Mouse (Mus musculus) kidney, embryonic 15.5 days (tissue): Measurements from ENCODE around the gene Slamf7. TPM values are rescaled to one million over a fixed set of nuclear protein-coding genes. Genes with fewer than 3 reads are reported as not detected.

Experiments used
- ATAC-seq: fragments of 200-750 bp; cut with Nextera tagmentation; replicated peaks from 2 replicates; pipeline ENCODE4 v1.8.0; 2017; ENCODE audit warnings: moderate TSS enrichment; ENCODE audit not compliant: low FRiP score
- H3K27ac ChIP-seq: fragments of 300-500 bp; sonication (generic); 2 replicates; pipeline ENCODE4 v1.5.1; 2015; ENCODE audit warnings: mild to moderate bottlenecking, inconsistent platforms
- H3K27me3 ChIP-seq: fragments of 300-500 bp; sonication (generic); 2 replicates; pipeline ENCODE4 v1.6.1; 2015; ENCODE audit warnings: inconsistent platforms
- H3K36me3 ChIP-seq: fragments of 300-500 bp; sonication (generic); 2 replicates; pipeline ENCODE4 v1.6.1; 2015; ENCODE audit warnings: inconsistent platforms
- H3K4me1 ChIP-seq: fragments of 300-500 bp; sonication (generic); 2 replicates; pipeline ENCODE4 v1.6.1; 2015; ENCODE audit warnings: inconsistent platforms
- H3K4me2 ChIP-seq: fragments of 300-500 bp; sonication (generic); 2 replicates; pipeline ENCODE4 v1.6.1; 2015; ENCODE audit warnings: moderate library complexity, mild to moderate bottlenecking, inconsistent platforms
- H3K4me3 ChIP-seq: fragments of 300-500 bp; sonication (generic); replicated peaks from 2 replicates; pipeline ENCODE4 v1.5.1; 2015; ENCODE audit warnings: mild to moderate bottlenecking, inconsistent platforms
- H3K9ac ChIP-seq: fragments of 300-500 bp; sonication (generic); 2 replicates; pipeline ENCODE4 v1.6.1; 2015; ENCODE audit warnings: mild to moderate bottlenecking, inconsistent platforms
- H3K9me3 ChIP-seq: fragments of 300-500 bp; sonication (generic); replicated peaks from 2 replicates; pipeline ENCODE4 v1.6.1; 2016; ENCODE audit warnings: inconsistent platforms
- WGBS: fragments of 180-500 bp; shearing (Covaris S2); methylation state at CpG from one replicate; pipeline ENCODE4 v1.1.7; 2015; ENCODE audit warnings: mixed read lengths; 5-methylcytosine and 5-hydroxymethylcytosine counted together
- microRNA-seq: library from miRNA; unstranded; fragments of <30 nt; microRNA quantifications from one replicate; pipeline ENCODE4, GENCODE M21; 2016
- polyA plus RNA-seq: library from polyadenylated mRNA; unstranded; fragments of >200 nt; fragmentation: Nextera tagmentation; extraction: Ambion mirVana; gene quantifications from 2 replicates; pipeline ENCODE4 v1.2.1, GENCODE M21; 2015

The Slamf7 gene
- polyA plus RNA-seq, 1 experiment from 2014 or later = 0.13 TPM

GRCm38 (mm10) chr1:171606656-171607055, 46.2 kb downstream of the Slamf7 start:
- Histone ChIP-seq H3K4me1 (no peaks in the 10 kb centered on the region), H3K4me3 (no peak overlapping the region), H3K4me2 (no peak overlapping the region), H3K27me3 (no peaks in the 10 kb centered on the region), H3K36me3 (no peaks in the 10 kb centered on the region), H3K9ac (no peak overlapping the region), H3K27ac (no peak overlapping the region), H3K9me3 (no peaks in the 10 kb centered on the region)
- no peak for ATAC-seq
- 75% methylated on average over 3 of the region's 3 CpGs for WGBS

- no peak overlapping the region for H3K9ac ChIP-seq
- no peaks in the 10 kb centered on the region for H3K4me1 ChIP-seq
- 72% methylated on average over 3 of the region's 3 CpGs for WGBS
- no peaks in the 10 kb centered on the region for H3K36me3 ChIP-seq
- H3K9me3 ChIP-seq = no peaks in the 10 kb centered on the region
- H3K27me3 ChIP-seq = no peaks in the 10 kb centered on the region
- no peak for ATAC-seq
- no peak overlapping the region for H3K4me2 ChIP-seq
- no peak overlapping the region for H3K4me3 ChIP-seq
- H3K27ac ChIP-seq = no peak overlapping the region
Observed at GRCm38 (mm10) chr1:171604686-171605085, 48.1 kb downstream of the Slamf7 start.

GRCm38 (mm10) chr1:171584584-171584983, 68.3 kb downstream of the Slamf7 start:
- Histone ChIP-seq H3K4me2 (no peak overlapping the region), H3K27ac (no peak overlapping the region), H3K4me3 (no peak overlapping the region), H3K36me3 (no peaks in the 10 kb centered on the region), H3K9me3 (no peaks in the 10 kb centered on the region), H3K4me1 (no peaks in the 10 kb centered on the region), H3K9ac (no peak overlapping the region), H3K27me3 (no peaks in the 10 kb centered on the region)
- ATAC-seq = no peak
- WGBS = 84% methylated on average over 2 of the region's 2 CpGs

Small RNA genes within 50 kb of the gene (microRNA-seq; reads per million reads assigned to microRNA genes)
- not detected for gene Mir7683

Other genes starting within 250 kb of the Slamf7 start
- gene Usf1, start 241.7 kb downstream of the Slamf7 start, polyA plus RNA-seq = 71.2 and 90.9 TPM in 2 replicates
- gene Tstd1, start 234.2 kb downstream of the Slamf7 start, polyA plus RNA-seq = 6.8 and 7.5 TPM in 2 replicates
- 137 TPM in 2 replicates for gene F11r, start 215.5 kb downstream of the Slamf7 start, polyA plus RNA-seq
- 11.2 and 13.7 TPM in 2 replicates for gene Alyref2, start 149.6 kb downstream of the Slamf7 start, polyA plus RNA-seq
- gene Itln1, start 117.7 kb downstream of the Slamf7 start, polyA plus RNA-seq = not detected in 2 replicates
- gene Cd244a, start 93.8 kb downstream of the Slamf7 start, polyA plus RNA-seq = 0.08 and 0.26 TPM in 2 replicates
- gene Ly9, start 45.6 kb downstream of the Slamf7 start, polyA plus RNA-seq = 0.32 and 0.42 TPM in 2 replicates
- gene Cd48, start 29.0 kb upstream of the Slamf7 start, polyA plus RNA-seq = 2.3 and 2.9 TPM in 2 replicates
- 0.10 and 0.18 TPM in 2 replicates for gene Slamf1, start 114.1 kb upstream of the Slamf7 start, polyA plus RNA-seq
- gene Cd84, start 186.7 kb upstream of the Slamf7 start, polyA plus RNA-seq = 0.79 and 1.1 TPM in 2 replicates
- not detected in 2 replicates for gene Gm10521, start 242.6 kb upstream of the Slamf7 start, polyA plus RNA-seq